Mouse (Mus musculus) 3134 (cell line): ENCODE results near the gene Lrp2.
"Not testable (repeated sequence)": the region's sequence is repeated elsewhere in the genome, so short reads cannot be mapped to it uniquely, and the experiment has no call there.

Experiments
- DNase-seq: peaks from one replicate; pipeline ENCODE4 v3.0.0-alpha.2; 2011; ENCODE audit warnings: low spot score; ENCODE audit not compliant: insufficient read length; ENCODE audit errors: extremely low read depth

Gene Lrp2

DNA sequence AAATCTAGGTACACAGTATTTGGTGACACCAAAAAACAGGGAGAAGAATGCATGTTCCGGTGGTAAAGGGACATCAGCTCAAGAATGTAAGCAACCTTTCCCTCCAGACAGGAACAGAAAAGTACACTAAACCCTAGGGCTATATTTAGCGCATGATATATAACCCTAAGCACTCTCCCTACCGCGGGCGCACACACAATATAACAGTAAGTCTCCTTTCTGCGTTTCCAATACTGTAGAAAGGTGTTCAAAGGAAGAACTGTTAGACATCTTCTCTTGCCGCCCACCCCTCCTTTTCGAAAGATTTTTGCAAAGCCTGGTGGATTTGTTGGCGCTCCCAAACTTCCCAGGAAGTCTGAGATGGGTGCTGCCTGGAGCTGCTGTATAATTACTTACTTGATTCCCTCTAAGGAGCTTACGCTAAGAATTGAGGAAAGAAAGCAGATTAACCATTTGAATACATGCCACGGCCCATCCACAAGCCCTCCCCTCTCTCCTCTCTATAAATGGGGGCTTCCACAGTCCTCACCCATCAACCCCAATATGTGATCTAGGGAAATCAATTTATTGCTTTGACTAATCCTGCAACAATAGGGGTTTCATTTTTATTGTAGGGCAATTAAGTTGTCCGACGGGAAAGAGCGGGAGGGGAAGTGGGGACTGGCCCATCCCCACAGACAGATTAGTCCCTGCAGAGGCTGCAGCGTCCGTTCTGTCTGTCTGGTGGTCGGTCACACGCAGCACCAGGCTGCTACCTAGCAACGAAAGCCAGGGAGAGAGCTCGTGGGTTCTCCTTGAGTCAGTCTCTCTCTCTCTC is 1.5 kb downstream of the Lrp2 start:
- DNase-seq = no peak

DNA sequence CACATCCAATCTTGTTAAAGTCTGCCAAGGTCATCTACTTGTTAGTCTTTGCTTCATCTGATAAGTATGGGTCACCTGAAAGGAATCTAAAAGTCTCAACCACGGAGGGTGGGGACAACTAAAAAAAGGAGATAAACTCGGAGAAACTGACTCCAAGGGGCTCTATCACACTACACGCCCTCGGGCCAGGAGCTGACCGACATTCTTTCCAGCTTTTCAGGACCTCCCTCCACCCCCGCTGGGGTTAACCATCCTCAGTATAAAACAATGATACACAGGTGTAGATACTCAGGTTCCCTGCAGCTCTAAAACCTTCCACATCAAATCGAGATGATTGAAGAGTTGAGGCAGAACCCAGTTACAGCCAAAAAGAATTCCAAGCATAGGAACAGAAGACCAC is 3.0 kb downstream of the Lrp2 start:
- no peak for DNase-seq

DNA sequence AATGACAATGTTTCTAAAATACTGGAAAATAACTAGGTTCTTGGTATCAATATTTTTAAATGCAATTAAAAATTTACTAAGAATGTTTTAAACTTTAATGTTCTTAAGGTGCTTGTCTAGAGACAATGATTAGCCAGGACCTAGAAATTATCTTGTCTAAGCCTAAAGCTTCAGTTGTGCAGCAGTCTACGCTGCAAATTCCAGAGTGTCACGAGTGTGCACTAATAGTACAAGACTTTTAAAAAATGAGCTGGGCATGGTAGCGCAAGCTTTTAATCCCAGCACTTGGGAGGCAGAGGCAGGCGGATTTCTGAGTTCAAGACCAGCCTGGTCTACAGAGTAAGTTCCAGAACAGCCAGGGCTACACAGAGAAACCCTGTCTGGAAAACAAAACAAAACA is 3.8 kb downstream of the Lrp2 start:
- DNase-seq = not testable (repeated sequence)

DNA sequence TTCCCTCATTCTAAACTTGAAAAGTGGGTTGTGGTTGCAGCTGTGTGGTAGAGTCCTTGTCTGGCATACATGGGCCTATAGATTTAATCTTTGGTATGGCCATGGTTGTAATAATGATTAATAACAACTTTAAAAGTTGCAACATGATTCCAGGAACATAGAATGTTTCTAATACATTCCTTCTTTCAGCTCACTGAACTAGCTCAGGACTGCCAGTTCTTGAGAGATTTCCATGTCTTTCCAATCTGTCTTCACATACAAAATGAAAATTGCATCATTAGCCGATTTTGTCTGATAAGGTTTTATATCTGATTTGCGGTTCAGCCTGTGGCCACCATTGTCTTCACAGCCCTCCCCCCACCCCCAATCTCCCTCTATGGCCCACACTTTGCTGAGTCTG is 5.8 kb downstream of the Lrp2 start:
- DNase-seq = no peak

DNA sequence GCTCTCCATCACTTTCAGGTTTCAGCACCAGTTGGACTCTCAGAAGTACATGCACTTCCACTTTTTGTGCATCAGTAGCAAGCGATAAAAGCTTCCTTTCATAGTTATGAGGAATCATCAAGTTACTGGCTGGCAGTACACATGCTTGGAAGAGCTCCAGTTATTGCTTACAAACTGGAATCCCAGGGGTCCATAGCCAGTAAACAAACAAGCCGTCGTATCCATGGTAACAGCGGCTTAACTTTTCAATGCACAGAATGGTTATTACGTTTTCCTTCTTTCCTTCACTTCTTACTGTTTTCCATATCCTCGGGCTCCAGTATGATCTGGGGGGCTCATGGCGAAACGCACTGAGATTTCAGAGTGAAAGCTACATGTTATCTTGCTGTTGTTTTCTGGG is 7.7 kb downstream of the Lrp2 start:
- DNase-seq = no peak

DNA sequence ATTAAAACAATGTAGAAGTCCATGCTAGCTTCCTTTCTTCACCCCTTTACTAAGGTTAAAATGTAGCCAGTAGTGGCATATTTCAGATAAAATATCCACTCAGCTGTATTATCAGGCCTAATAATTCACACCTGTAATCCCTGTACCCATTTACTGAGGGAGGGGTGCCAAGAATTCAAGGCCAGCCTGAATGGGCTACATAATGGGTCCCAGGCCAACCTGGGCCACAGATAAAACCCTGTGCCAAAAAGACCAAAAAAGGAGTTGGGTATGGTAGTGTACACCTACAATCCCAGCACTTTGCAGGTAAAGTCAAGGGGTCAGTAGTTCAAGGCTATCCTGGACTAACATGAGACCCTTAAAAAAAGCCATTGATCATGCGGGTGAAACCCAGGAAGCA is 9.3 kb downstream of the Lrp2 start:
- DNase-seq = no peak

DNA sequence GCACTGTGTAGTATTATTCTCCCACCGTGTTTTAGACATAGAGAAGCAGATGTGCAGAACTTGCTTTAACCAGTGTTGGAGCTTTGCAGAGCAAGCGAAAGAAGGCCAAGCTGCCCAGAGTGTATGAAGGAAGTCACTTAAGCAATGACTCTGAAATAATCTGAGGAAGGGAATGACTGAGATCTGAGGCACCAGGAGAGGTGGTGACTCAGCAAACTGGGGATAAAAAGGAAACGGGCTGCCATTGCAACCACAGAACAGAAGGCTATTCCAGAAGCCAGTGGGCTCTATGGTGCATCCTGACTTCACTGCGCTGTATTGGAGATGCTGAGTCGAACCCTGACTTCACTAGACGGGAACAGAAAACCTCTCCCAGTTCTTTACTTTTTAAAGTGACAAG is 10.9 kb downstream of the Lrp2 start:
- DNase-seq = no peak

DNA sequence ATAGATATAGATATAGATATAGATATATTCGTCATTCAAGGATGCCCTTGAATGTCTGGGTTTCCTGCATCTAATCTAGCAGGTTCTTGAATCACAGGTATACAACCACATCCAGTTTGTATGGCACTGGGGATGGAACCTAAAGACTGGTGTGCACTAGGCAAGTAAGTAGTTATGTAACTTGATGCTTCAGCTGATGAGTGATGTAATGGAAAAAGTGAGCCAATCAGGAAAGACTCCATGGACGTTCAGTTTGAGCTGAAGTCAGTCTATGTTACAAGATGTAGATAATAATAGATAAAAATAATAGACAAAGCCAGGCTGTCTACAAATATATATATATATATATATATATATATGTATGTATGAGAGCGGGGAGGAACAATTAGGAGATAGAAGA is 11.6 kb downstream of the Lrp2 start:
- DNase-seq = no peak

DNA sequence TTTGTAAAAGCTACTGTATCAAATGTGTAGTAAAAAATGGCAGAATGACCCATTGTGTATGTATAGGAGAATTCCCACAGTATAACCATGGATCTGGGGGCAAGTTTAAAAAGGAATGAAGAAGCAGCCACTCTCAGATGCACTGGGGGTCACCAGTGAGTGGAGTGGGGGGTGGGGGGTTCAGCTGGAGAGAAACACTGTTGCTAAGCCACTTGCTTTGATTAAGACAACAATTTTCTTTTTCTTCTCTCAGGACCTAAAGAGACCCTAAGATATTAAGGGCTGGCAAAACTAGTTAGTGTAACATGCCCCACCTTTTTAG is 12.2 kb downstream of the Lrp2 start:
- no peak for DNase-seq

DNA sequence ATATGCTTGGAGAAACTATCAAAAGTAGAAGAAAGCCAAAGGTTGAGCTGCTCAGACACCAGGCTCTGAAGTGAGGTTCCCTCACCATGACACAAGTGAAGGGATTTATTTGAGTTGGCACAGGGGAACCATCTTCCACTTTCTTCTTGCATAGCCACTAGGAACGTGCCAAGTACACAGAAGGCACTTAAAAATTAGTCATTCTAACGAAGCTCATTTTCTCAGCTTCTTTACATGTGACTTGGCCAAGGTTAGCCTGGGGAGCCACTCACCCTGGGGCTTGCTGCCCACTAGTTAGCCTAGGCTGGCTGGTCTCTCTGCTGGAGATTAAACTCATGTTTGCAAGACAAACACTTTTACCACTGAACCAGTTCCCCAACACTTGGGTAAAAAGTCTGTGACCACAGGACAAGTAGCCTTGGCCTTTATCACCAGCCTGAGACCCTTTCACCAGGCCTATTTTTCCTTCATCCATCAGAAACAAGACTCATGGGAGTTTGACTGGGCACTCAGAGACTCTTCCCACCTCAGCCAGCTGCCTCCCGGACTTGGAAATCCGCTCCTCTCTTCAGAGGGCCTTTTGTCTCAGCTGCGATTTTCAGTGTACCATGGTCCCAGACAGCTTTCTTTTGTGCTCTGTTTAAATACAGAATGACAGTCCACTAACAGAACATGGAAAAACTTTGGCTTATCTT is 12.7 kb downstream of the Lrp2 start:
- no peak for DNase-seq

DNA sequence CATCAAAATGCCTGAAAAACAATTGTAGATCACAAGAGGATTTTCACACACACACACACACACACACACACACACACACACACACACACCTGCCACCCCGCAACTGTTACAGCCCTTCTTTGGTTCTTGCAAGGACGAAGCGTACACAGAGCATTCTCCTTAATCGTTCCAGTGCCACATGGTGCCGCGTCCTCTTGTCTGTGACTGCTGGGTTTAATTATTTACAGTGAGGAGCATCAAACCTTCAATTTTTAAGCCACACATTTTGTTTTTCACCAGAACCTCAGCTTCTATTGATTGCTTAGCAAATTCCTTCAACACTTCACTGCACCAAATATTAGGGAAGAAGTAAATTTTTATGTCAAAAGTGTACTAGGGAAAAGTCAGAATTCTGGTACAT is 15.3 kb downstream of the Lrp2 start:
- DNase-seq = no peak

DNA sequence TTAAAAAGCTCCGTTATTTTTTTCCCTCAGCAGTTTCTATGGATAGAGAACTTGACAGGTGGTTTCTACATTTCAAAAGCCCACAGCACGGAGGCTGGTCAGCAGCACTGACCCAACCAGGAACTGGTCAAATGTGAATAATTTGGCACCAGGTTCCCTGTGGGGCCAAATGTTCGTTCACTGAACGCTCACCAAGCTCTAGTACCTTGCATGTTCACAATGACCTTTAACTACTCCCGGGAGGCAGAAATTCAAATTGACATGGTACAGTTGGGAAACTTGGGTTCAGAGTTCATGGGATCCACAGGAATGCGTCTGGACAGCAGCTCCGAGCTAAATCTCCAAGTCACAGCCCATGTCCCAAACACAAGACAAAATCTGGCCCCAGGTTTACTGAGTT is 19.6 kb downstream of the Lrp2 start:
- no peak for DNase-seq

DNA sequence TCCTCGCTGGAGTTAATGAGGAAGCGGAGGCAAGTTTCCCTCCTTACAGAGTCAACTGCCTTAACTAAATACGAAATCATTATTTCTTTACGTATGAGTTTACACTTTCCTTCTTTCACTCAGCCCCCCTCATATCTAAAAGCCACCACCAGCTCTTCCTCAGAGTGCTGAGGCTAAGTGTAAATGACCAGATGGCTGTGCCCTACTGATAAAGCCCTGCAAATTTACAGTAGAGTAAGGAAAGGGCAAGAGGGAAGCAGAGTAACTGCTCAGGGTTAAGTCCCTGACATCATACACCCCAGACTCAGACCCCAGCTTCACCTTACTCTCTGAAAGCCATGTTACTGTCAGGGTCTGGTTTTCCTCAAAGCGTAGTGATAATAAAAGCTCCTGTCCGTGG is 22.4 kb downstream of the Lrp2 start:
- no peak for DNase-seq

DNA sequence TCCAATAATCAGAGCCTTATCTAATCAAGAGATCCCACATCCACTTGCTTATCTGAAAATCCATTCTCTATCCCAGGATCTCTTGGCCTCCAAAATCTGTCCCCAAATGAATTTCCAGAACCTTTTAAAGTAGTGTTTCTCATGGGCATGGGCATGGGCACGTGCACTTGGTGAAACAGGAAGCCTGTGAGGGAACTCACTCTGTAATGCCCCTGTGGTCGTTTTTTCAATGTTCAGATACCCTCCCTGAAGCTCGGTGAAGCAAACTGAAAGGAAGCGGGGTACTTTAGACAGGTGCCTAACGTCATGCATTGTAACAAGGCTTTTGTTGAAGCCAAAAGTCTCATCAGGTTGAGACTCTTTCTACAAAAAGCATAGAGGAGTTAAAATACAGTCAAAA is 23.1 kb downstream of the Lrp2 start:
- no peak for DNase-seq

DNA sequence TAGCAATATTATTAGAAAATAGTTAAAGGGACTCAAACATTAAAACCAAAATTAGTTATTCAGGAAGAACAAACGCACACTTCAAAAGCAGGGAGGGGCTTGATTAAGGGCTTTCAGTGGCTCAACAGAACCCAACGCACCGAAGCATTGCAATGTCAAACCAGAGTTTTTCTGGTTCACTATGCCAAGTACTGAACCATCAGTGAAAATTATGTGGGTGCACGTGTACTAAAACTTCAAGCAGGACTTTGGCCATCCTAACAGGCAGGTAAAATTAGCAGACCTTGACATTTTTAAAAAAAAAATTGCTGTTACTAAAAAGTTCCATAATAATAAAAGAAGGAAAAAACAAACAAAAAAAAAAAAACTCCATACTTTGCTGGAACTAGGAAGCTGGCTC is 25.6 kb downstream of the Lrp2 start:
- DNase-seq = no peak

DNA sequence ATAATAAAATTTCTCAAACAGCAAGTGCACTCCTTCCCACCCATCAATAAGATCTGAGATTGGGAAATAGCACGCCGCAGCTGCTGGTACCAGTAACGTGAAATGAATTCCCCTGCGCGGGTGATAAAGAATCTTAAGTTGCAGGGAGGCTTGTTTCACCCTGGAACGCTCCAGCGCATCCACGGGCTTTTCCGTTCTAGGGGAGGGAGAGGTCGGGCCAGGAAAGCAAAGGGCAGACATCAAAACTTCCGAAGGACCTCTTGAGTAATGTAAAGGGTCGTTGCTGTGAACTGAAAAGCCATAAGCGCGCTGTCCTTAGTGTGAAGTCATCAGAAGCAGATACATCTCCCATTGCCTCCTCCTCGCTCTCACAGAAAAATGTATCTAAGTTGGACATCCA is 26.5 kb downstream of the Lrp2 start:
- no peak for DNase-seq

DNA sequence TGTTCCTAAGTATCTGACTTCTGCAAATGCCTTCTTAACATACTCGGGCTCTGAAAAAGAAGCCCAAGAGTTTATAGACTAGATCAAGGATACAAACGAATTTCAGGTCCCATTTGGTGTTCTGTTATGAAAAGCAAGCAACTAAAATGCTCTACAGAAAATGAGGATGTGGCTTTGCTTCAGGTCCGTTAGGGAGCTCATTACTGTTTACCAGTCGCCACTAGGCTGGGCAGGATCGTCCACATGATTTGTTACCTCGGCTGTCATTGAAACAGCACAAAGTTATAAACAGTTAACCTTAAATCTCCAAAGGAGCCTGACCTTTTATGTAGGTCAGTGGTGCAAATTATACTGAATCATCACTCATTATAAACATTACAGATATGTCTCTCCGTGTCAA is 29.2 kb downstream of the Lrp2 start:
- no peak for DNase-seq

DNA sequence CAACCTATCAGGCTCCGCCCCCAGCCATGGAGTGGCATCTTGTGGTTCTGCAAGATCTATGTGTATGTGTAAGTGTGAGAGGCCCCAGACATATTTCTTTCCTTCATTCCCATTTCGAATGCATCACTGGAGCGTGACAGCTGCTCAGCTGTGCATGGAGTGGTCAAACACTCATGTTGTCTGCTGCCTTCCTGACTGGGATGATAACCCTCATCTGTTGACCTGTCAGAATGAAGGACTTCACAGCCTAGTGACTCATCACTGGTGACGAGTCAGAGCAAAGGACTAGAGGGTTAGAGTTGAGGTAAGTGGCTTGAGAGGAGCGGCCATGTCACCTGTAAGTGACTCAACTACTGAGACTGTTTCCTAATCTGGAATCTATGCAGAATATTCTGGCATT is 34.2 kb downstream of the Lrp2 start:
- no peak for DNase-seq

DNA sequence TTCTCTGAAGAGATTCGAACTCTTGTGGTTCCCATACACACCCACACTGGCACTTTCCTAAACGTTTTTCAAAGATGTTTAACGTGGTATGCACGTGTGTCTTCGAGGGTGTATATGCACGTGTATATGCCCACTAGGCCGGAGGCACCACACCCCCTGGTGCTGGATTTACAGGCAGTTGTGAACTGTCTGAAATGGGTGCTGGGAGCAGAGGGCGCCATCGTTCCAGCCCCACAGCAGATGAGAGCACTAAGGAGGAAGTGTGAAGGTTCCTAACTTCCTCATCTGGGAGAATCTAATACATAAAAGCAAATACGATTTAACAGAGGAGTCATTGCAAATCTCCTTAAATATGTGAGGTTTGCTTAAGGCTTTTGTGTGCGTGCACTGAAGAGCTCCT is 39.0 kb downstream of the Lrp2 start:
- no peak for DNase-seq

DNA sequence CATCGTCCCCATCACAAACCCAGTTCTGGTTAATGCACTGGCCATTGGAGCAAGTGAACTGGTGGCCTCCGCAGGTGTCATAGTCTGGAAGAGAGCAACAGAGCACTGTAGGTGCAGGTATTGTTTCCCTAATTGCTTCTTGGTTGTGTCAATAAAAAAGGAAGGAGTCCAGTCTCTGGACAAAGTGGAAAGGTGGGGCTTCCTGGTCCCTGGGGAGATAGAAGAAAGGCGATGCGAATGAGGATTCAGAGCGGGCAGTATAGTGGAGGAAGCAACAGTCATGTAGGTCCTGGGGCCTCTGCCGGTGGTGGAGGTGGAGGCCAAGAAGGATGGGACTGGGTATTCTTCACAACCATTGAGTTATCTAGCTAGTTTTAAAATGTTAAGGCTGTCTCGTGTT is 49.8 kb downstream of the Lrp2 start:
- no peak for DNase-seq

DNA sequence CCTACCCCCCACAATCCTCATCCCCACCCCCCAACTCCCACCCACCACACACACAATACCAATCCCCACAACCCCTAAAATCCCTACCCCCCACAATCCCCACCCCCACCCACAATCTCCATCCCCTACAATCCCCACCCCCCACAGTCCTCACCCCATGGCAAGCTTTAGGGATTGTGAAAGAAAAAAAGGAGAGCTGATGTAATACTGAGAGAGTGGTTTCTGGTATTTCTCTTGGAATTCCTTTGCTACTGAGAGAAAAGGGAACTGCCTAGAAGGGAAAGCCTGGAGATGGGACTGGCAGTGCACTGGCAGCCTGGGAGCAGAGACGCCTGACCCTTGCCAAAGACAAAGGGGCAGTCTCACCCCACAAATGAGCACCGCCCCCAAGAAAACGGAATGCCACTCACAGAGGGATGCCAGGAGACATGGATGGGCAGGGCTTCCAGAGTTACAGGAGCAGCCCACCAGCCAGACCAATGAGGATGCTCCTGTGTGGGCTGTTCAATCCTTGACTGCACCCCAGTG is 54.3 kb downstream of the Lrp2 start:
- no peak for DNase-seq
